Mouse (Mus musculus): ENCODE measurements at regions not wholly inside any gene's neighbourhood (a gene's known extent, or its start where the extent isn't known, plus 50 kb on each side); places are given as distances from the start of the nearest gene placed in this dataset.

GRCm38 (mm10) chr10:19207505-19207904 lies 148.8 kb upstream of the Olig3 start:
- TF ChIP-seq CTCF (IDR thresholded peaks at IDR 0.05; ENCODE audit: low read depth) (no peak), EP300 (IDR thresholded peaks at IDR 0.05; ENCODE audit: low read depth) (no peak)
